ENCODE assay signal across 11 mouse cellular contexts in the genomic region with DNA sequence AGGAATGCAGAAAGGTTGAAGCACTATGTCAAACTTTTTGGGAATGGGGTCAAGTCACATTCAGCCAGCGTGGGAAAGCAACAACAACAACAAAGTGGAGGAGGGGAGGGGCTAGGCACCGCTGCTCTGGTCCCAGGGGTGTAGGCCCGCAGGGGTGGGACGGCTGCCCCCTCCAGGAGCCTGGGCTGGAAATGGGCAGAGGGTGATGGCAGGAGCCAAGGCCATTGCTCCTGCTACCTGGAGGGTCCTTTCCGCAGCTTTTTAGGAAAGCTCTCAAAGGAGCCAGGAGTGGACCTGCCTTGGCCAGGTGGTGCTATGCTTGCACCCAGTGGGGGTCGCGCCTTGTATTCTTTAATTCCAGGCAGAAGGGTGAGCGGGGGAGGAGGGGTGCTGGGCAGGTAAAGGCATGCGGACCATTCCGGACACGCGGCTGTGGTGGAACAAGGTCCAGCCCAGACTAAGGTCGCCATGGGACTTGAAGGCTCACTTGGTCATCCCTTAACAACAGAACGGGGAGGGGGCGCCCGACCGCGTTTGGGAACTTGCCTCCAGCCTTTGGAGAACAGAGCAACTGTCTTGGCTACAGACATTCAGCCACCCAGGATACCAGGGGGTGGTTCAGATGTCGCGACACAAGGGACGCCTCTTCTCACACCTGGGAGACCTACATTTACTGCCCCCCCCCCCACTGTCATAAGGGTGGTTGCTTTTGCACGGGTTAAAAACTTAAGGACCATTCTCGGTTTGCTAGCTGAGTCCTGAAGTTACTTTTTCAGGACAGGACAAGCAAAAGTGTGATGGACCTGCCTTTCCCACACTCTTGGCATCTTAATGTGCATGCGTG. TPM values are rescaled to one million over a fixed set of nuclear protein-coding genes. Genes with fewer than 3 reads are reported as not detected.
DNase-seq lines count a peak whose midpoint lies in the region; ATAC-seq and TF ChIP-seq lines count a peak whose summit lies in the region.
"Had no signal": no experiment of that assay in that cellular context is flagged by ENCODE, and none has a peak within 500 bp of the region (broad histone marks: within the 10 kb centered on the region; RNA-seq: fewer than 3 reads in every experiment).

No protein-coding gene starts in this region.

- WGBS in stomach, embryonic 14.5 days = 2% methylated on average over 24 of the region's 24 CpGs
- WGBS in stomach, postnatal 0 days = 2% methylated on average over 23 of the region's 24 CpGs
- 1% methylated on average over 24 of the region's 24 CpGs for WGBS in limb, embryonic 15.5 days
- WGBS in liver, embryonic 12.5 days (ENCODE audit: insufficient replicate concordance) = 2% methylated on average over 23 of the region's 24 CpGs

- intact Hi-C loops in left cerebral cortex, postnatal 14 days (cut with DNase I) = no loop called here

- peak; percentile 86 for DNase-seq in heart, adult 11 months
- no peak for DNase-seq in heart, postnatal 4 days
- DNase-seq in stomach, postnatal 0 days (ENCODE audit: low spot score) = no peak
- no peak for DNase-seq in thymus, postnatal 14 days
- DNase-seq in left cerebral cortex, postnatal 14 days (ENCODE audit: low spot score in 2 of 2) = no peak
- DNase-seq: lung, postnatal 4 days; thymus, postnatal 25 days had no signal

- H3K27ac ChIP-seq in stomach, embryonic 14.5 days (ENCODE audit: low read length) = no peak overlapping the region
- H3K27ac ChIP-seq in stomach, postnatal 0 days (replicated peaks) = no peak overlapping the region
- H3K27ac ChIP-seq in limb, embryonic 15.5 days = no peak overlapping the region
- H3K27ac ChIP-seq in liver, embryonic 12.5 days = no peak overlapping the region
- H3K27ac ChIP-seq: layer of hippocampus, adult 2 months had no signal

- 0 out of 2 replicates have a peak, but pooled peaks cover 3% of the 10 kb centered on the region for H3K4me1 ChIP-seq in stomach, embryonic 14.5 days (ENCODE audit: control insufficient read depth, insufficient read depth, low read length)
- no peaks in the 10 kb centered on the region for H3K4me1 ChIP-seq in stomach, postnatal 0 days (replicated peaks; ENCODE audit: control insufficient read depth, insufficient read depth)
- peaks cover 19% of the 10 kb centered on the region for H3K4me1 ChIP-seq in limb, embryonic 15.5 days
- no peaks in the 10 kb centered on the region for H3K4me1 ChIP-seq in liver, embryonic 12.5 days

- H3K4me2 ChIP-seq in stomach, embryonic 14.5 days (replicated peaks; ENCODE audit: low read depth, low read length) = peak overlapping the region; percentile 77
- no peak overlapping the region for H3K4me2 ChIP-seq in stomach, postnatal 0 days (replicated peaks; ENCODE audit: low read depth)
- peak overlapping the region; percentile 74 for H3K4me2 ChIP-seq in limb, embryonic 15.5 days
- H3K4me2 ChIP-seq in liver, embryonic 12.5 days = no peak overlapping the region

- H3K36me3 ChIP-seq in stomach, embryonic 14.5 days (ENCODE audit: control insufficient read depth, insufficient read depth, low read length) = no peaks in the 10 kb centered on the region
- no peaks in the 10 kb centered on the region for H3K36me3 ChIP-seq in stomach, postnatal 0 days (ENCODE audit: control insufficient read depth, insufficient read depth, low read length)
- H3K36me3 ChIP-seq in limb, embryonic 15.5 days = no peaks in the 10 kb centered on the region
- no peaks in the 10 kb centered on the region for H3K36me3 ChIP-seq in liver, embryonic 12.5 days

- no peak overlapping the region for H3K9ac ChIP-seq in stomach, embryonic 14.5 days (replicated peaks; ENCODE audit: low read depth, low read length)
- no peak overlapping the region for H3K9ac ChIP-seq in stomach, postnatal 0 days (ENCODE audit: low read length)
- no peak overlapping the region for H3K9ac ChIP-seq in limb, embryonic 15.5 days
- H3K9ac ChIP-seq in liver, embryonic 12.5 days = no peak overlapping the region

- 0 out of 2 replicates have a peak, but pooled peaks have one; percentile 28 for ATAC-seq in stomach, embryonic 14.5 days (ENCODE audit: insufficient number of reproducible peaks, insufficient read depth, low FRiP score, low read depth)
- ATAC-seq in stomach, postnatal 0 days (ENCODE audit: low FRiP score, low TSS enrichment) = no peak
- ATAC-seq in limb, embryonic 15.5 days (ENCODE audit: insufficient number of reproducible peaks, low FRiP score, low TSS enrichment, low read depth) = no peak
- no peak for ATAC-seq in liver, embryonic 12.5 days

- TF ChIP-seq EP300 in stomach, postnatal 0 days (optimal IDR thresholded peaks at IDR 0.05) = no peak

- no peak for TF ChIP-seq CTCF in stomach, postnatal 0 days (IDR thresholded peaks at IDR 0.05; ENCODE audit: low read depth)

- no peaks in the 10 kb centered on the region for H3K9me3 ChIP-seq in stomach, embryonic 14.5 days (ENCODE audit: control insufficient read depth, low read depth, low read length)
- no peaks in the 10 kb centered on the region for H3K9me3 ChIP-seq in stomach, postnatal 0 days (ENCODE audit: control insufficient read depth, low read length)
- no peaks in the 10 kb centered on the region for H3K9me3 ChIP-seq in limb, embryonic 15.5 days
- no peaks in the 10 kb centered on the region for H3K9me3 ChIP-seq in liver, embryonic 12.5 days (replicated peaks)

- H3K4me3 ChIP-seq in stomach, embryonic 14.5 days (ENCODE audit: low read depth, low read length) = peak overlapping the region; percentile 9; the same call in 1 of the 2 replicates
- no peak overlapping the region for H3K4me3 ChIP-seq in stomach, postnatal 0 days (ENCODE audit: low read depth, low read length)
- H3K4me3 ChIP-seq in limb, embryonic 15.5 days = no peak overlapping the region
- no peak overlapping the region for H3K4me3 ChIP-seq in liver, embryonic 12.5 days

- H3K27me3 ChIP-seq in stomach, embryonic 14.5 days (ENCODE audit: control insufficient read depth, insufficient read depth, low read length) = peaks cover 25% of the 10 kb centered on the region
- H3K27me3 ChIP-seq in stomach, postnatal 0 days (ENCODE audit: control insufficient read depth, insufficient read depth, low read length) = peaks cover 2% of the 10 kb centered on the region; the same call in 1 of the 2 replicates
- peaks cover 50% of the 10 kb centered on the region for H3K27me3 ChIP-seq in limb, embryonic 15.5 days
- peaks cover 48% of the 10 kb centered on the region for H3K27me3 ChIP-seq in liver, embryonic 12.5 days (replicated peaks)

RNA-seq across cellular contexts. Expression of gene Gm5800, which starts 22.4 kb away (rescaled TPM):
- total RNA-seq in heart, postnatal 4 days (2021) = not detected
- polyA plus RNA-seq in stomach, embryonic 14.5 days (2014; fragmentation: Nextera tagmentation; extraction: Ambion mirVana) = not detected in 2 replicates
- polyA plus RNA-seq in stomach, postnatal 0 days (2015; fragmentation: Nextera tagmentation; extraction: Ambion mirVana) = not detected in 2 replicates
- polyA plus RNA-seq in limb, embryonic 15.5 days (2015; fragmentation: Nextera tagmentation; extraction: Ambion mirVana) = not detected in 2 replicates
- not detected for total RNA-seq in left cerebral cortex, postnatal 14 days (2021)
- not detected in 2 replicates for polyA plus RNA-seq in liver, embryonic 12.5 days (2016; fragmentation: Nextera tagmentation; extraction: Ambion mirVana)
- total RNA-seq: layer of hippocampus, adult 2 months had no signal

RNA-seq across cellular contexts. Expression of gene Ang4, which starts 34.0 kb away (rescaled TPM):
- total RNA-seq in heart, postnatal 4 days (2021) = not detected
- not detected in 2 replicates for polyA plus RNA-seq in stomach, embryonic 14.5 days (2014; fragmentation: Nextera tagmentation; extraction: Ambion mirVana)
- not detected in 2 replicates for polyA plus RNA-seq in stomach, postnatal 0 days (2015; fragmentation: Nextera tagmentation; extraction: Ambion mirVana)
- polyA plus RNA-seq in limb, embryonic 15.5 days (2015; fragmentation: Nextera tagmentation; extraction: Ambion mirVana) = not detected in 2 replicates
- total RNA-seq in left cerebral cortex, postnatal 14 days (2021) = not detected
- polyA plus RNA-seq in liver, embryonic 12.5 days (2016; fragmentation: Nextera tagmentation; extraction: Ambion mirVana) = not detected in 2 replicates
- total RNA-seq: layer of hippocampus, adult 2 months had no signal

RNA-seq across cellular contexts. Expression of gene Gm17079, which starts 44.1 kb away (rescaled TPM):
- total RNA-seq in heart, postnatal 4 days (2021) = not detected
- not detected in 2 replicates for polyA plus RNA-seq in stomach, embryonic 14.5 days (2014; fragmentation: Nextera tagmentation; extraction: Ambion mirVana)
- not detected in 2 replicates for polyA plus RNA-seq in stomach, postnatal 0 days (2015; fragmentation: Nextera tagmentation; extraction: Ambion mirVana)
- polyA plus RNA-seq in limb, embryonic 15.5 days (2015; fragmentation: Nextera tagmentation; extraction: Ambion mirVana) = not detected in 2 replicates
- total RNA-seq in left cerebral cortex, postnatal 14 days (2021) = not detected
- polyA plus RNA-seq in liver, embryonic 12.5 days (2016; fragmentation: Nextera tagmentation; extraction: Ambion mirVana) = not detected in 2 replicates
- total RNA-seq: layer of hippocampus, adult 2 months had no signal

Comparison
In these comparisons a context has a peak if more than half of its experiments do, and no peak if none do; other contexts are left out.
1. H3K4me2 ChIP-seq: peak in stomach, embryonic 14.5 days (single experiment) and limb, embryonic 15.5 days (single experiment); none in stomach, postnatal 0 days (single experiment) and liver, embryonic 12.5 days (single experiment).